Mouse (Mus musculus) liver, adult 2 months (tissue): ENCODE results near the gene Mon2.

ENCODE experiments used
- CTCF ChIP-seq: fragments of 200-500 bp; IDR thresholded peaks from 2 replicates; pipeline ENCODE4 v1.5.1; 2011; ENCODE audit warnings: low read depth, low read length, control low read depth
- POLR2A ChIP-seq: fragments of 200-500 bp; IDR thresholded peaks from 2 replicates; pipeline ENCODE4 v1.6.1; 2011; ENCODE audit warnings: low read length, control low read depth; ENCODE audit not compliant: insufficient read depth; ENCODE audit errors: extremely low read depth

- no peak for TF ChIP-seq CTCF
- TF ChIP-seq POLR2A, result no peak
These were observed 86.4 kb downstream of the Mon2 start for GRCm38 (mm10) chr10:122989916-122990315.
